Mouse (Mus musculus) heart, embryonic 12.5 days (tissue): ENCODE results near the gene Miip. TPM values are rescaled to one million over a fixed set of nuclear protein-coding genes. Genes with fewer than 3 reads are reported as not detected.
"Not testable (repeated sequence)": the region's sequence is repeated elsewhere in the genome, so short reads cannot be mapped to it uniquely, and the experiment has no call there.

ENCODE experiments used
- ATAC-seq: fragments of 200-750 bp; cut with Nextera tagmentation; 2 replicates; pipeline ENCODE4 v1.8.0; 2017; ENCODE audit warnings: moderate TSS enrichment, moderate library complexity; ENCODE audit not compliant: insufficient number of reproducible peaks, low FRiP score
- H3K27ac ChIP-seq: fragments of 300-500 bp; sonication (generic); 2 replicates; pipeline ENCODE4 v1.5.1; 2016; ENCODE audit warnings: mild to moderate bottlenecking, moderate library complexity; ENCODE audit not compliant: poor library complexity, severe bottlenecking
- H3K27me3 ChIP-seq: fragments of 300-500 bp; sonication (generic); replicated peaks from 2 replicates; pipeline ENCODE4 v1.6.1; 2016; ENCODE audit warnings: mild to moderate bottlenecking, moderate library complexity
- H3K36me3 ChIP-seq: fragments of 300-500 bp; sonication (generic); 2 replicates; pipeline ENCODE4 v1.6.1; 2016; ENCODE audit warnings: mild to moderate bottlenecking, moderate library complexity
- H3K4me1 ChIP-seq: fragments of 300-500 bp; sonication (generic); replicated peaks from 2 replicates; pipeline ENCODE4 v1.6.1; 2016; ENCODE audit warnings: mild to moderate bottlenecking
- H3K4me2 ChIP-seq: fragments of 300-500 bp; sonication (generic); 2 replicates; pipeline ENCODE4 v1.6.1; 2016; ENCODE audit warnings: mild to moderate bottlenecking, moderate library complexity
- H3K4me3 ChIP-seq: fragments of 300-500 bp; sonication (generic); 2 replicates; pipeline ENCODE4 v1.5.1; 2016; ENCODE audit warnings: mild to moderate bottlenecking
- H3K9ac ChIP-seq: fragments of 300-500 bp; sonication (generic); 2 replicates; pipeline ENCODE4 v1.6.1; 2016; ENCODE audit warnings: mild to moderate bottlenecking, moderate library complexity
- H3K9me3 ChIP-seq: fragments of 300-500 bp; sonication (generic); replicated peaks from 2 replicates; pipeline ENCODE4 v1.6.1; 2016; ENCODE audit warnings: mild to moderate bottlenecking, moderate library complexity
- WGBS: fragments of 180-500 bp; shearing (Covaris S2); methylation state at CpG from one replicate; pipeline ENCODE4 v1.1.7; 2016; 5-methylcytosine and 5-hydroxymethylcytosine counted together
- polyA plus RNA-seq: library from polyadenylated mRNA; unstranded; fragments of >200 nt; fragmentation: Nextera tagmentation; extraction: Ambion mirVana; gene quantifications from 2 replicates; pipeline ENCODE4 v1.2.1, GENCODE M21; 2016

The Miip gene
- polyA plus RNA-seq, 1 experiment from 2014 or later: 23.4 TPM

GRCm38 (mm10) chr4:147869238-147869637 is 622 bp upstream of the Miip start:
- Histone ChIP-seq H3K4me1 (peaks cover 23% of the 10 kb centered on the region), H3K4me3 (peak overlapping the region; percentile 74), H3K36me3 (peaks cover 50% of the 10 kb centered on the region), H3K4me2 (peak overlapping the region; percentile 84), H3K9me3 (no peaks in the 10 kb centered on the region), H3K27me3 (no peaks in the 10 kb centered on the region), H3K27ac (peak overlapping the region; percentile 73; the same call in 1 of the 2 replicates), H3K9ac (peak overlapping the region; percentile 73)
- WGBS: 5% methylated on average over 5 of the region's 5 CpGs
- no peak for ATAC-seq

DNA sequence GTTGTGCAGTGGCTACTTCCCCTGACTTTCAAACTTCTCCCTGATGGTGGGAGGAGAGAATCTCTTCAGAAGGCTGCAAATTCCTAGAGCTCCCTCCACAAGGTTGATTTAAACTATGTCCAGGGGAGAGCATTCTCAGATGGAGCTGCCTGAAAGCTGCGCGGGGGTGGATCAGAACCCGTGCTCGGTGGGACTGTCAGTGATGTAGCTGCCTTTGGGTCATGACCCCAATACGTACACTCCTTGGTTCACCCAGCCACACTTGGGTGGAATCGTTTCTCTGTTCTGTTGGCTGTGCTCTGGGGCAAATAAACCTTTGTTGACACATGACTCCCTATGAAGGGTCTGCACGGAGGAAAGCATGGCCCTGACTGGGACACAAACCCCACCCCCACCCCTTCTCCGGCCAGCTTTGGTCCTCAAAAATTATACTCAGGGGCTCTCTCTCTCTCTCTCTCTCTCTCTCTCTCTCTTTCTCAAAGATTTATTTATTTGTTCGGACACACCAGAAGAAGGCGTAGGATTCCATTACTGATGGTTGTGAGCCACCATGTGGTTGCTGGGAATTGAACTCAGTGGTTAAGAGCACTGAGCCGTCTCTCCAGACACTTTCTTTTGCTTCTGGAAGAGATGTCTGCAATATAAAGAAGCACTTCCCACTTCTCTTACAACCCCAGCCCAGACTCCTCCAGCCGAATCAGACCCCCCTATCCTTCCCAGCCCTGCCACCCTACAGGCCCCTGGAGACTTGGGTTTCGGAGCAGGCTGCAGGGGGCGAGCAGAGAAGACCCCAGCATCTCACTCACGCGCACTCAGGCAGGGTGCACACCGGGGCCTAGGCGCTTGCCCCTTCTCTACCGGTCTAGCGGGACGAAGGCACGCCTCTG is 810 bp downstream of the Miip start:
- Histone ChIP-seq H3K4me3 (peak overlapping the region; percentile 74), H3K36me3 (peaks cover 49% of the 10 kb centered on the region), H3K4me2 (peak overlapping the region; percentile 71), H3K4me1 (peaks cover 23% of the 10 kb centered on the region), H3K27ac (peak overlapping the region; percentile 67), H3K9ac (peak overlapping the region; percentile 77), H3K9me3 (no peaks in the 10 kb centered on the region), H3K27me3 (no peaks in the 10 kb centered on the region)
- no peak; the same call in 1 of the 2 replicates for ATAC-seq
- WGBS: 7% methylated on average over 22 of the region's 22 CpGs

DNA sequence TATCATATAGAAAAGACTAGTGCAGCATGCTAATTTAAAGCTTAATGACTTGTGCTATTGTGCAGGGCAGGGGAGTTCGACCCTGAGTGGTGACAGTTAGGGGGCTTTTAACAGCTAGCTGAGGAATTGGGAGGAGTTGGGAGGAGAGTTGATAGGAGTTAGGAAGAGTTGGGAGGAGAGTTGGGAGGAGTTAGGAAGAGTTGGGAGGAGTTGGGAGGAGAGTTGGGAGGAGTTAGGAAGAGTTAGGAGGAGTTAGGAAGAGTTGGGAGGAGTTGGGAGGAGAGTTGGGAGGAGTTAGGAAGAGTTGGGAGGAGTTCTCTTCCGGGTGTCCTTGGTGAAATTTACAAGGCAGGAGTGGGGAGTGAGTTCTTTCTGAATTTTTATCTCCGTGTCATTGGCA is 1.8 kb downstream of the Miip start:
- not testable (repeated sequence) for ATAC-seq, H3K27ac ChIP-seq, H3K9ac ChIP-seq, H3K9me3 ChIP-seq, H3K27me3 ChIP-seq
- Histone ChIP-seq H3K4me2 (peak overlapping the region; percentile 71; the same call in 1 of the 2 replicates), H3K4me1 (peaks cover 23% of the 10 kb centered on the region), H3K4me3 (0 out of 2 replicates have a peak overlapping the region, but pooled peaks have one; percentile 74), H3K36me3 (peaks cover 49% of the 10 kb centered on the region)
- WGBS: 44% methylated on average over 3 of the region's 3 CpGs

GRCm38 (mm10) chr4:147866056-147866455 is 2.6 kb downstream of the Miip start:
- no peaks in the 10 kb centered on the region for H3K9me3 ChIP-seq
- H3K4me1 ChIP-seq: peaks cover 23% of the 10 kb centered on the region
- no peak overlapping the region for H3K27ac ChIP-seq
- WGBS: 95% methylated on average over 9 of the region's 9 CpGs
- ATAC-seq: no peak
- no peak overlapping the region for H3K4me2 ChIP-seq
- H3K27me3 ChIP-seq: no peaks in the 10 kb centered on the region
- no peak overlapping the region for H3K9ac ChIP-seq
- H3K4me3 ChIP-seq: no peak overlapping the region
- H3K36me3 ChIP-seq: peaks cover 52% of the 10 kb centered on the region

- Histone ChIP-seq H3K9ac (no peak overlapping the region), H3K36me3 (peaks cover 53% of the 10 kb centered on the region), H3K27ac (no peak overlapping the region), H3K4me1 (peaks cover 23% of the 10 kb centered on the region), H3K9me3 (no peaks in the 10 kb centered on the region), H3K4me2 (no peak overlapping the region), H3K27me3 (no peaks in the 10 kb centered on the region), H3K4me3 (no peak overlapping the region)
- WGBS: 89% methylated on average over 6 of the region's 6 CpGs
- no peak for ATAC-seq
These were observed 3.0 kb downstream of the Miip start for GRCm38 (mm10) chr4:147865651-147866050.

DNA sequence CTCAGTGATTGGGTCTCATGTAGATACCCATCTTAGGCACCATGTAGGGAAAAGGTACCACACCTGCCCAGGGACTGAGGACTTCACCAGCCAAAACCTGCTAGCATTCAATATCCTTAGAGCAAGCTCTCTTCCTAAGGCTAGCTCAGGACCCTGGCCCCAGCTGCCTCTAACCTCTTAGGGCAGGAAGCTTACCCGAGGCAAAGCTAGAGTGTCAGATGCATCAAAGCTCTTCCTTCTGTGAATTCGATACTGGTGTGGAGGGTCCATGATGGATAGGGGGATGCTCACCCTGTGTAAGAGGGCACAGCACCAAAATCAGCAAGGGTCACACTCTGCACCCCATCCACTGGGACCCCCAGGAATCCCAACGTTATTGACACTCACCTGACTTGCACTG is 6.6 kb downstream of the Miip start:
- no peak overlapping the region for H3K27ac ChIP-seq
- WGBS: 92% methylated on average over 3 of the region's 3 CpGs
- H3K4me3 ChIP-seq: no peak overlapping the region
- no peaks in the 10 kb centered on the region for H3K9me3 ChIP-seq
- 0 out of 2 replicates have a peak, but pooled peaks cover under 1% of the 10 kb centered on the region for H3K4me1 ChIP-seq
- H3K36me3 ChIP-seq: peaks cover 59% of the 10 kb centered on the region
- no peaks in the 10 kb centered on the region for H3K27me3 ChIP-seq
- ATAC-seq: no peak
- H3K9ac ChIP-seq: no peak overlapping the region
- no peak overlapping the region for H3K4me2 ChIP-seq

- Histone ChIP-seq H3K4me2 (no peak overlapping the region), H3K27ac (no peak overlapping the region), H3K27me3 (no peaks in the 10 kb centered on the region), H3K9me3 (no peaks in the 10 kb centered on the region), H3K4me3 (no peak overlapping the region), H3K4me1 (peaks cover 8% of the 10 kb centered on the region), H3K9ac (no peak overlapping the region), H3K36me3 (peaks cover under 1% of the 10 kb centered on the region; the same call in 1 of the 2 replicates)
- WGBS: 67% methylated on average over 2 of the region's 2 CpGs
- no peak for ATAC-seq
These were observed 17.8 kb downstream of the Miip start for GRCm38 (mm10) chr4:147850776-147851175.

- Histone ChIP-seq H3K4me2 (peak overlapping the region; percentile 64), H3K4me3 (peak overlapping the region; percentile 84), H3K4me1 (peaks cover 8% of the 10 kb centered on the region), H3K27ac (0 out of 2 replicates have a peak overlapping the region, but pooled peaks have one; percentile 3), H3K36me3 (peaks cover 17% of the 10 kb centered on the region), H3K9me3 (0 out of 2 replicates have a peak, but pooled peaks cover 2% of the 10 kb centered on the region), H3K27me3 (no peaks in the 10 kb centered on the region), H3K9ac (peak overlapping the region; percentile 39)
- peak; percentile 34 for ATAC-seq
- 6% methylated on average over 4 of the region's 4 CpGs for WGBS
These were observed 20.0 kb downstream of the Miip start for GRCm38 (mm10) chr4:147848584-147848991.

GRCm38 (mm10) chr4:147847614-147848583 is 20.7 kb downstream of the Miip start, which contains the start of gene Zfp933:
Gene Zfp933, minus strand, starts transcription at chr4:147848366.
- WGBS: 2% methylated on average over 23 of the region's 23 CpGs
- H3K9me3 ChIP-seq: 0 out of 2 replicates have a peak, but pooled peaks cover 9% of the 10 kb centered on the region
- peak within 1 kb of the TSS; percentile 84 for H3K4me3 ChIP-seq
- peak; percentile 92 for ATAC-seq
- H3K4me1 ChIP-seq: peaks cover 8% of the 10 kb centered on the region
- H3K4me2 ChIP-seq: peak within 1 kb of the TSS; percentile 64
- no peaks in the 10 kb centered on the region for H3K27me3 ChIP-seq
- 0 out of 2 replicates have a peak within 1 kb of the TSS, but pooled peaks have one; percentile 3 for H3K27ac ChIP-seq
- peaks cover 24% of the 10 kb centered on the region for H3K36me3 ChIP-seq
- H3K9ac ChIP-seq: peak within 1 kb of the TSS; percentile 85

DNA sequence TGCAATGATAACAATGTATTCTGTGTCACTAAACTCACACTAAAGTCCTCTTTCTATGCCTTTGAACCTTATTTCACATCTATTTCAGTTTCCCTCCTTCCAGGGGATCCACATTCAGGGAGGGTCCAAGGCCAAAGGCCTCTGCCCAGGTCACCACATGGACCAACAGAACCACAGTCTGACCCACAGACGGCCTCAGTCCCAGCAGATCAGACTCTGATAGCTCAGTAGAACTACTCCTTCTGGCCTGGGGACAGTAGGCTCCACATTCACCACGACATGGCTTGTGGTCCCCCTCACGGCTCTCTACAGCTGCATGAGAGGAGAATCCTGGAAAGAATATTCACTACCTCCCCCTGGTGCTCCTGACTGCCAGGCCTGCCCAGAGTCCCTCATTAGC is 25.7 kb downstream of the Miip start:
- no peak for ATAC-seq
- WGBS: 89% methylated on average over 3 of the region's 3 CpGs
- H3K27ac ChIP-seq: no peak overlapping the region
- H3K4me2 ChIP-seq: no peak overlapping the region
- H3K9me3 ChIP-seq: peaks cover 20% of the 10 kb centered on the region
- peaks cover 46% of the 10 kb centered on the region for H3K36me3 ChIP-seq
- no peak overlapping the region for H3K4me3 ChIP-seq
- H3K4me1 ChIP-seq: peaks cover 5% of the 10 kb centered on the region
- H3K27me3 ChIP-seq: no peaks in the 10 kb centered on the region
- H3K9ac ChIP-seq: no peak overlapping the region
